Mouse (Mus musculus) forebrain, embryonic 10.5 days (tissue): ENCODE measurements around the gene Rad23b. TPM values are rescaled to one million over a fixed set of nuclear protein-coding genes. Genes with fewer than 3 reads are reported as not detected.

Experiments used
- DNase-seq: peaks from one replicate; pipeline ENCODE4 v3.0.0-alpha.2; 2017; ENCODE audit warnings: low spot score; ENCODE audit errors: extremely low spot score
- H3K27ac ChIP-seq: fragments of 300-500 bp; sonication (generic); 2 replicates; pipeline ENCODE4 v1.5.1; 2016; ENCODE audit warnings: mild to moderate bottlenecking
- H3K27me3 ChIP-seq: fragments of 300-500 bp; sonication (generic); 2 replicates; pipeline ENCODE4 v1.6.1; 2016; ENCODE audit warnings: mild to moderate bottlenecking; ENCODE audit not compliant: poor library complexity, severe bottlenecking
- H3K36me3 ChIP-seq: fragments of 300-500 bp; sonication (generic); replicated peaks from 2 replicates; pipeline ENCODE4 v1.6.1; 2016; ENCODE audit warnings: mild to moderate bottlenecking, moderate library complexity
- H3K4me1 ChIP-seq: fragments of 300-500 bp; sonication (generic); 2 replicates; pipeline ENCODE4 v1.6.1; 2016
- H3K4me3 ChIP-seq: fragments of 300-500 bp; sonication (generic); 2 replicates; pipeline ENCODE4 v1.5.1; 2016; ENCODE audit warnings: mild to moderate bottlenecking, moderate library complexity
- H3K9me3 ChIP-seq: fragments of 300-500 bp; sonication (generic); 2 replicates; pipeline ENCODE4 v1.6.1; 2016; ENCODE audit warnings: mild to moderate bottlenecking, moderate library complexity
- WGBS: fragments of 180-500 bp; shearing (Covaris S2); methylation state at CpG from one replicate; pipeline ENCODE4 v1.1.7; 2016; 5-methylcytosine and 5-hydroxymethylcytosine counted together
- polyA plus RNA-seq: library from polyadenylated mRNA; unstranded; fragments of >200 nt; fragmentation: Nextera tagmentation; extraction: Ambion mirVana; gene quantifications from 2 replicates; pipeline ENCODE4 v1.2.1, GENCODE M21; 2016

The Rad23b gene
- polyA plus RNA-seq, 1 experiment from 2014 or later, result 94.6 TPM

DNA sequence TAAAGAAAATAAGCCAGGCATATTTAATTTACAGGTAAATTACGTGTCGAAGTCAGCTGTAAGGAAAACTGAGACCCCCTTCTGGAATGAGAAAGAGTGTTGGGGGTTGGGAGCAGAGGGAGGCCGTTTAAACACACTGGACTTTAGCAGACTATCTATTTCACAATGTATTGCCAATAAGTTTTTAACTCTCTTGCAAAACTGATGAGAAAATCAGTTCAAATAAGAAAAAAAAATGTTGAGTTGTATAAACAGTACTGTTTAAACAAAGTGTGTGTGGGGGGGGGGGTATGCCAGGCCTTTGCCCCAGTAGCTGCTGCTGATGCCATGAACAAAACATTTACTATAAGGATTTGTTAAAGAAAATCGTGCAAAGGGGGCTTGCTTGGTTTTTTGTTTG is 10.5 kb upstream of the Rad23b start:
- Histone ChIP-seq H3K4me3 (no peak overlapping the region), H3K36me3 (no peaks in the 10 kb centered on the region), H3K27me3 (no peaks in the 10 kb centered on the region), H3K27ac (no peak overlapping the region), H3K9me3 (no peaks in the 10 kb centered on the region), H3K4me1 (no peaks in the 10 kb centered on the region)
- 85% methylated on average over 4 of the region's 4 CpGs for WGBS
- no peak for DNase-seq

DNA sequence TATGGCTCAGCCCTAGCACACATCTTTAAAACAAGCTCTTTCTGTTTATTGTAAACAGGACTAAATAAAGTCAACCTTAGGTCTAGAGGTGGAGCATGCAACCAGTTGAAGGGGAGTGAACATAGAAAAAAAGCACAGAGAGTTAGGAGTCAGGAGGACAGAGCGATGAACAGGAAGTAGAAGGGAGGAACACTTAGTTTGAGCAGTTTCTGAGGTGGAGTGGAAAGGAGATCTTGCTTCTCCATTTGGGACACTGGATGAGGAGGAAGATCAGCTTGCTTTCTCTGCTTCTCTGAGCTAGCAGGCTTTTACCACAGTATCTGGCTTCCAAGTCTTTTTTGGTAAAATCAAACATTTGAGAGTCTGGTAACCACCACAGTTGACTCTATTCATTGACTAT is 8.0 kb upstream of the Rad23b start:
- Histone ChIP-seq H3K4me1 (no peaks in the 10 kb centered on the region), H3K9me3 (no peaks in the 10 kb centered on the region), H3K4me3 (no peak overlapping the region), H3K27ac (no peak overlapping the region), H3K27me3 (no peaks in the 10 kb centered on the region), H3K36me3 (no peaks in the 10 kb centered on the region)
- no peak for DNase-seq
- 82% methylated on average over 1 of the region's 1 CpGs for WGBS

DNA sequence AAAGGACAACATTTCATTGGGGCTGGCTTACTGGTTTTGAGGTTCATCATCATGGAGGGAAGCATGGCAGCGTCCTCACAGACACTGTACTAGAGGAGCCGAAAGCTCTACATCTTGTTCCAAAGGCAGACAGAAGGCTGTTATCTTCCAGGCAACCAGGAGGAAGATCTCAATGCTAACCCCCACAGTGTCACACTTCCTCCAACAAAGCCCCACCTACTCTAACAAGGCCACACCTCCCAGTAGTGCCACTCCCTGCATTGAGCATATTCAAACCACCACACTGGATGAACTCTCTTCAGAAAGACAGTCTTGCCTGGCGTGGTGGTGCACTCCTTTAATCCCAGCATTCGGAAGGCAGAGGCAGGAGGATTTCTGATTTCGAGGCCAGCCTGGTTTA is 7.2 kb upstream of the Rad23b start:
- WGBS, result 89% methylated on average over 5 of the region's 5 CpGs
- no peaks in the 10 kb centered on the region for H3K4me1 ChIP-seq
- H3K4me3 ChIP-seq, result no peak overlapping the region
- no peak for DNase-seq
- no peaks in the 10 kb centered on the region for H3K9me3 ChIP-seq
- no peaks in the 10 kb centered on the region for H3K27me3 ChIP-seq
- H3K27ac ChIP-seq, result no peak overlapping the region
- H3K36me3 ChIP-seq, result no peaks in the 10 kb centered on the region

DNA sequence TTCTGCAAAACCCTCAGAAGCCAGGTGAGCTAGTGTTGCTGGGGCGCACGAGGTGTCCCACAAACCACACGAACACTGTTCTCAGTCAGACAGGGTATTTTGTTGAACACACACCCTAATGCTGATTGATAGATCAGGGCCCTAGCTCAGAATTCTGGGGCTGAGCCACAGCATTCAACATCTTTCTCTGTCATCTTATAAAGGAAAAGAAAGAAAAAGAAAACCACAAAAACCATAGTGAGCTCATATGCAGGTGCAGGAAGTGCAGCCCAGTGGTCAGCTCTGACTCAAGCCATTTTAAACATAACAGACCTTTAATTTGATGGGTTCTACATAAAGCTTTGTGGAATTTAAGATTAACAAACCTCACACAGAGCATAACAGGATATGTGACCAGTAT is 6.6 kb upstream of the Rad23b start:
- Histone ChIP-seq H3K9me3 (no peaks in the 10 kb centered on the region), H3K4me1 (peaks cover 4% of the 10 kb centered on the region), H3K36me3 (no peaks in the 10 kb centered on the region), H3K27ac (no peak overlapping the region), H3K27me3 (no peaks in the 10 kb centered on the region), H3K4me3 (no peak overlapping the region)
- 90% methylated on average over 3 of the region's 3 CpGs for WGBS
- no peak for DNase-seq

DNA sequence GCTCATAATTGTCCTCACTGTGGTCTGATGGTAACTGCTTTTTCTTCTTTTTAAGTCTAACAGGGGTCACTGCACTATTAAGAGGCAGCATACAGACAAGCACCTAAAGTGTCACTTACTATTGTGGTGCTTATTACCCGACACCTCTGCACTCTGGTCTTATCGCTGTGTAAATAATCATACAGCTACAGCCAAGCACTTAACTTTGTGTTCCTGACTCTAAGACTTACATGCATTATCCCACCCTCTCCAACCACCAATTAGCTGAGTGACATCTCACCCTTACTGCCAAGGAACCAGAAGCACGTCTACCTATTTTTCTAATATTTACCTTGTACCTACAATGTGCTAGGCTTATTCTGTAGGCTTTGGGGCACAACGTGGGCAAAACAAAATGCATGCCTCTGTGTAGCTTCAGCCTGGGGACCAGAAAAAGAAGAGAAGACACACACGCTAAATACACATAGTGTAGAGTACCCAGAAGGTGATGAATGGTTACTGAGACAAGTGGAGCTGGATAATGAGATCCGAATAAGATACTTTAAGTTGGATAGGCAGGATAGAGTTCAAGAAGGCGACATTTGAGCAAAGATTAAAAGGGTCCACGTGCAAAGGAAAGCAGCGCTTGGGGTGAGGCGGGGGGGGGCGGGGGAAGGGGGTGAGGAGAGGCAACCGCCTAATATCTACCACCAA is 938 bp upstream of the Rad23b start:
- Histone ChIP-seq H3K27me3 (no peaks in the 10 kb centered on the region), H3K27ac (peak overlapping the region; percentile 97), H3K4me3 (peak overlapping the region; percentile 93), H3K4me1 (peaks cover 37% of the 10 kb centered on the region), H3K36me3 (peaks cover 3% of the 10 kb centered on the region), H3K9me3 (no peaks in the 10 kb centered on the region)
- WGBS, result 11% methylated on average over 11 of the region's 12 CpGs
- no peak for DNase-seq

DNA sequence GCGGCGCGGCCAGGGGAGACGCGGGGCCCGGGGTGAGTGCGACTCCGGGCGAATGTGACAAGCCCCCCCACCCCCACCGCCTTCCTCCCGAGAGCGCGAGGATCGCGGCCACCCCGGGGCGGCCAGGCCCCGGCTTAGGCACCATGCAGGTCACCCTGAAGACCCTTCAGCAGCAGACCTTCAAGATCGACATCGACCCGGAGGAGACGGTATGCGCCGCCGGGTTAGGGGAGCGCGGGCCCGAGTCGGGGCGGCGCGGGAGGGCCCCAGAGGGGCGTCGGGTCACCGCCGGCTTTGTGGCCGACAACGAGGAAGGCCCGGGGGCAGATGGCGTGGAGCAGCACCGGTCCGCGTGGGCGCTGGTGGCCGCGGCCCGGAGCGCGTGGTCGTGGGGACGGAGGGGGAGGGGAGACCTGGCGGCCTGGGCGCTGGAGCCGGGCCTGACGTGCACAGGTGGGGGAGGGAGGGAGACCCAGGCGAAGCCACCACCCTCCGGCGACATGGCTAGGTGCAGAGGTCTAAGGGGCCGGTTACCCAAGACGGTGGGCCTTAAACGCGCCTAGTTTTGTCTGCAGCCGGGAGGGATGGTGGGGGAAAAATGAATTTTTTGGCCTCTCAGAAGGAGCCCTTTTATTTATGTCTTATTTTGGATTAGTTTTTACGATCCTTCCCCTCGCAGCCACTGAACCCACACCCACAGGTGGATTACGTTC is 532 bp downstream of the Rad23b start:
- peak overlapping the region; percentile 97 for H3K27ac ChIP-seq
- peaks cover 6% of the 10 kb centered on the region for H3K36me3 ChIP-seq
- H3K27me3 ChIP-seq, result no peaks in the 10 kb centered on the region
- peak overlapping the region; percentile 93 for H3K4me3 ChIP-seq
- H3K4me1 ChIP-seq, result peaks cover 37% of the 10 kb centered on the region
- DNase-seq, result no peak
- WGBS, result under 1% methylated on average over 66 of the region's 66 CpGs
- no peaks in the 10 kb centered on the region for H3K9me3 ChIP-seq

DNA sequence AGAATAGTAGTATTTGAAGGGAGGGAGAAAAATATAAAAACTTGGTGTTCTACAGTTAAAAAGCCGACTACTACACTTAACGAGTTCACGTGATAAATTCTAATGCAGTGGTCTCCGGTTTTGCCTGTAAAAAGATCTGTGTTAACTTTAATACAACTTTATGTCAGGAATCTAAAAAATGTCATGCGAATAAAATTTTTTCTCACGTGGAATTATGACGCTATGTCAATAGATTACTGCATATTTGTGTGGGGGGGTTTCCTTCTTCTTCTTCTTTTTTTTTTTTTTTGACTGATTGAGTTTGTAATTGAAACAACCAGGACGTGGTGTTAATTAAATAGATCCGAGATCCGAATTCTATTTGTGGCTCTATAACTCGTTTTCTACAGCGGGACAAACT is 1.2 kb downstream of the Rad23b start:
- peak overlapping the region; percentile 93 for H3K4me3 ChIP-seq
- peaks cover 11% of the 10 kb centered on the region for H3K36me3 ChIP-seq
- peak overlapping the region; percentile 97 for H3K27ac ChIP-seq
- DNase-seq, result no peak
- H3K9me3 ChIP-seq, result no peaks in the 10 kb centered on the region
- no peaks in the 10 kb centered on the region for H3K27me3 ChIP-seq
- 21% methylated on average over 12 of the region's 12 CpGs for WGBS
- H3K4me1 ChIP-seq, result peaks cover 37% of the 10 kb centered on the region

DNA sequence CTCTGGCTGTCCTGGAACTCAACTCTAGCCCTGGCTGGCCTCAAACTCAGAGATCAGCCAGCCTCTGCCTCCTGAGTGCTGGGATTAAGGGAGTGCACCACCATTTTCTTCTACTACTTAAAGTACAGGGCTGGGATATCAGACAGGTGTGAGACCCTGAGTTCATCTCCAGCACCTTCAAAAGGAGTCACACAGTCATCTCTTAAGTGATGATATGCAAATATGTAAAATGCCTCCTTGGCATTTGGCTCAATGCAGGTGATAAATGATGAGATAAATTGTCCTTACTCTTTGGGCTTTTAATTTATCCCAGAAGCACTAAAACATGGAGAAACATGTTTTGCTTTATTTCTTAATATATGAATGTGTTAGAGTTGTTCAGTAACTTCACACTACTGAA is 2.0 kb downstream of the Rad23b start:
- Histone ChIP-seq H3K27me3 (no peaks in the 10 kb centered on the region), H3K4me3 (peak overlapping the region; percentile 93; the same call in 1 of the 2 replicates), H3K36me3 (peaks cover 19% of the 10 kb centered on the region), H3K27ac (no peak overlapping the region), H3K9me3 (no peaks in the 10 kb centered on the region), H3K4me1 (peaks cover 37% of the 10 kb centered on the region)
- no peak for DNase-seq

DNA sequence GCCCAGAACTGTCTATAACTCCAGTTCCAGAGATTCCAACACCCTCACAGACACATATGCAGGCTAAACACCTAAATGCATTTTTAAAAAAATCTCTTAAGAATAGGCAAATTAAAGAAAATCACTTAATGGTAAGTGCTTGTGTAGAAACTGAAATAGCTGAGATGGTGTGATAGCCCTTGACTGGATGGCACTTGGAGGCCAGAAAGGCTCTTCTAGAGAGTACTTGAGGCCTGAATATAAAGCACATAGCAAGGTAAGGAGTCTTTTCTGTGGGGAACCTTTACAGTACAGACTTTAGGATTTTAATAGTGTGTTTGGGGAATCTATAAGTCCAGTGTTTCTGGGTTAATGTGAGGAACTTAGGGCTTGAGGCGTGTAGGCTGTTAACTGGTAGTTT is 4.2 kb downstream of the Rad23b start:
- Histone ChIP-seq H3K27ac (no peak overlapping the region), H3K27me3 (no peaks in the 10 kb centered on the region), H3K9me3 (no peaks in the 10 kb centered on the region), H3K36me3 (peaks cover 41% of the 10 kb centered on the region), H3K4me3 (no peak overlapping the region), H3K4me1 (peaks cover 25% of the 10 kb centered on the region)
- DNase-seq, result no peak
- WGBS, result 93% methylated on average over 1 of the region's 1 CpGs

DNA sequence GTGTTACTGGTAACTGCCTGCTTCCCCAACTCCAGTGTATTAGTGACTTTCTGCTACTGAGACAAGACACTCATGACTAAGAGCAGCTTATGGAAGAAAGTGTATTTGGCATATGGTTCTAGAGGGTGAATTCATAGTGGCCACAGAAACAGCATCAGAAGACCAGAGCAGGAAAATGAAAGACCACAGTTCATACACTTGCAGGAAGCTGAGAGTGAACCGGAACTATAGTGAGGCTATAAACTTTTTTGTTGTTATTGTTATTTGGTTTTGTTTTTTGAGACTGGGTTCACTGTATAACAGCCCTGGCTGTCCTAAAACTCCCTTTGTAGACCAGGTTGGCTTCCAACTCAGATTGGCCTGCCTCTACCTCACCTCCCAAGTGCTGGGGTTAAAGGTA is 6.0 kb downstream of the Rad23b start:
- H3K4me3 ChIP-seq, result no peak overlapping the region
- peaks cover 22% of the 10 kb centered on the region for H3K4me1 ChIP-seq
- H3K9me3 ChIP-seq, result no peaks in the 10 kb centered on the region
- no peak for DNase-seq
- H3K27me3 ChIP-seq, result no peaks in the 10 kb centered on the region
- 95% methylated on average over 1 of the region's 1 CpGs for WGBS
- peaks cover 59% of the 10 kb centered on the region for H3K36me3 ChIP-seq
- no peak overlapping the region for H3K27ac ChIP-seq

DNA sequence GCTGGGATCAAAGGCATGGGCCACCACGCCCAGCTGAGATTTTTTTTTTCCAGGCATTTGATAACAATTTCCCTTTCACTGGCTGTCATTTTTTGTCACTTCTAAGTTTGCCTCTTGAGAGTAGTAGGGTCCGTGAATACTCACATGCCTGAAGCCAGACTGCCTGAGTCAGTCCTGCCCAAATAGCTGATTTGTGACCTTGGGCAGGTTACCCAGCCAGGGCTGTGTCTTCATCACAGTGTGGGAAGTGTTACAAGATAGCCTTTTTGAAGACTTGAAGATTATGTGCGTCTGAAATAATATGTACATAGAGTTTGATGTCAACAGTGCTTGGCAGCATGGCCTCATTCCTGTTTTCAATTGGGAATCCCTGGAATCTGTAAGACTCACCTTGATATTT is 6.9 kb downstream of the Rad23b start:
- Histone ChIP-seq H3K4me1 (peaks cover 13% of the 10 kb centered on the region), H3K27me3 (no peaks in the 10 kb centered on the region), H3K27ac (no peak overlapping the region), H3K36me3 (peaks cover 66% of the 10 kb centered on the region), H3K9me3 (no peaks in the 10 kb centered on the region), H3K4me3 (no peak overlapping the region)
- no peak for DNase-seq
- WGBS, result 92% methylated on average over 3 of the region's 3 CpGs

DNA sequence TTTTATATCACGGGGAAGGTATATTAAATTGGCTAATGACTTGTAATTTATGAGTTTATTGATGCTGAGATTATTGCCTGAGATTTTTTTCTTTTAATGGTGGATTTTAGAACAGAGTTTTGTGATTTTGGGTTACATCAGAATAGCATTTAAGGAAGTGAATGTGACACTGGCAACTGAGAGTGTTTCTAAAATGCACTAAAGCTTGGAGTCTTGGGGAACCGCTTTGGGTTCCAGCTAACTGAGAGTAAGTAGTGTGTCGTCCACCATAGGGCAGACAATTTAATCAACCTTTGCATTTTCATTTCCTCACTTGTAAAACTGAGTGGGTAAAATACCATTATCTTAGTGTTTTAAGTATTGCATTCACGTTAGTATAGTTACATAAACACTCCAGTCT is 14.0 kb downstream of the Rad23b start:
- no peak overlapping the region for H3K4me3 ChIP-seq
- H3K27me3 ChIP-seq, result no peaks in the 10 kb centered on the region
- no peak for DNase-seq
- H3K9me3 ChIP-seq, result no peaks in the 10 kb centered on the region
- H3K27ac ChIP-seq, result no peak overlapping the region
- peaks cover 73% of the 10 kb centered on the region for H3K36me3 ChIP-seq
- WGBS, result 96% methylated on average over 4 of the region's 4 CpGs
- no peaks in the 10 kb centered on the region for H3K4me1 ChIP-seq

DNA sequence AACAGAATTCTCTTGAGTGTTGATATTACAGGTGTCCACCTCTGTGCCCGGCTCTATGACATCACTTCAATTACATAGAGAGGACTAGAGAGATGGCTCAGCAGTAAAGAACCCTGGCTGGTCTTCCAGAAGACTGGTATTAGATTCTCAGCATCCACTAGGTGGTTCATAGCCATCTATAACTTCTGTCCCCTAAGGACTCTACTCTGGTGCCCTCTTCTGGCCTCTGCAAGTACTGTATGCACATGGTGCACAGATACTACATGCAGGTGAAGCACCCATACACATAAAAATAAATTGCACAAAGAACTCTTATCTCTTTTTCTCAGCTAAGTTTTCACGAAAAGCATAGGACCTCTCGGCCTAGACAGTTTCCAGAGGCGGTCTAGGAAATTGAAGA is 14.5 kb downstream of the Rad23b start:
- H3K4me3 ChIP-seq, result no peak overlapping the region
- no peaks in the 10 kb centered on the region for H3K4me1 ChIP-seq
- DNase-seq, result peak; percentile 21
- no peaks in the 10 kb centered on the region for H3K27me3 ChIP-seq
- 95% methylated on average over 4 of the region's 4 CpGs for WGBS
- no peak overlapping the region for H3K27ac ChIP-seq
- H3K36me3 ChIP-seq, result peaks cover 73% of the 10 kb centered on the region
- H3K9me3 ChIP-seq, result no peaks in the 10 kb centered on the region
